Mouse (Mus musculus): Measurements from ENCODE around the gene Kars.

GRCm38 (mm10) chr8:111954844-111955594 is 56.1 kb downstream of the Kars start:
- TF ChIP-seq POLR2A (IDR thresholded peaks at IDR 0.05; ENCODE audit: insufficient read depth, low read length), result no peak
- TF ChIP-seq CTCF (IDR thresholded peaks at IDR 0.05; ENCODE audit: low read depth, low read length), result no peak
- no peak for TF ChIP-seq EP300 (IDR thresholded peaks at IDR 0.05; ENCODE audit: insufficient read depth, low read depth, low read length)

Measured in ES-Bruce4 (cell line).